Mouse (Mus musculus): ENCODE measurements at regions not wholly inside any gene's neighbourhood (a gene's known extent, or its start where the extent isn't known, plus 50 kb on each side); places are given as distances from the start of the nearest gene placed in this dataset.

GRCm38 (mm10) chr12:106822311-106822710, 666.1 kb upstream of the 3110018I06Rik start:
- H3K27ac ChIP-seq = no peak overlapping the region
- no peak for DNase-seq (ENCODE audit: low spot score)
- peaks cover 7% of the 10 kb centered on the region for H3K4me1 ChIP-seq (replicated peaks)
- H3K4me3 ChIP-seq = no peak overlapping the region
- no peaks in the 10 kb centered on the region for H3K9me3 ChIP-seq
- no peaks in the 10 kb centered on the region for H3K36me3 ChIP-seq
- no peaks in the 10 kb centered on the region for H3K27me3 ChIP-seq (ENCODE audit: insufficient read depth, poor library complexity, severe bottlenecking)
- 95% methylated on average over 4 of the region's 4 CpGs for WGBS

DNA sequence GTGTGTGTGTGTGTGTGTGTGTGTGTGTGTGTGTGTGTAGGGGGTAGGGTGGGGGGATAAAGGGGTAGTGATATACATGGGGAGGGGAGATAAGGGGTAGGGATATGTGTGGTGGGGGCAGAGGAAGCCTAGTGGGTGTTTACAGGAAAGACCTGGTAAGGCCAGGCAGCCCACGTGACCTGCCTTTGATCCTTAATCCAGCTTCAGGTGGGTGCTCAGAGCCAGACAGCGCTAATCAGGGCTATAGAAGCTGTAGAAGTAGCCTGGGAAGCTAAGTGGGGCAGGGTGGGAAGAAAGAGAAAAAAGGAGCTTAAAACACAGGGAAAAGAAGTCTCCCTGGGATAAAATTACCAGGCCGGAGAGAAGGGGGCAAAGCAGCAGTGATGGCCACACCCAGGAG, 659.9 kb upstream of the 3110018I06Rik start:
- Histone ChIP-seq H3K4me3 (no peak overlapping the region), H3K4me1 (replicated peaks) (peaks cover 29% of the 10 kb centered on the region), H3K27ac (no peak overlapping the region), H3K9me3 (no peaks in the 10 kb centered on the region), H3K27me3 (ENCODE audit: insufficient read depth, poor library complexity, severe bottlenecking) (peaks cover 12% of the 10 kb centered on the region; the same call in 1 of the 2 replicates), H3K36me3 (no peaks in the 10 kb centered on the region)
- no peak for DNase-seq (ENCODE audit: low spot score)
- 33% methylated on average over 3 of the region's 3 CpGs for WGBS

DNA sequence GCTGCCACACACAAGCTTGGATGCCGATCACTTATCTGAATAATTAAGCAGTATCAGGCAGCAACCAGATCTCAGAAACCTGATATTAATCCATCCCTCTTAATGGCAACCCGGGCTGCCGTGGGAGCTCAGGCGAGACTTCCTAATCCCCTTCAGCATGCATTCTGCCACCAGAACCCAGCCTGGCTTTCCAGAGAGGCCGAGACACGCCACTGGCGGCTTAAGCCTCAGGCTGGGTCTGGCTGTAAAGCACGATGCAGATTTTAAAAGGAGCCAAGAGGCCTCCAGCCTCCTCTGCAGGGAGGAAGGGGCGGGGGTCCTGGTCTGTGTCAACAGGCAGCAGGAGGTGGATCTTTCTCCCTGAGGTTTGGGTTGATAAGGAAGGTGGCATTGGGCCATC, 659.1 kb upstream of the 3110018I06Rik start:
- Histone ChIP-seq H3K9me3 (no peaks in the 10 kb centered on the region), H3K4me1 (replicated peaks) (peaks cover 29% of the 10 kb centered on the region), H3K27me3 (ENCODE audit: insufficient read depth, poor library complexity, severe bottlenecking) (peaks cover 12% of the 10 kb centered on the region; the same call in 1 of the 2 replicates), H3K4me3 (no peak overlapping the region), H3K36me3 (no peaks in the 10 kb centered on the region), H3K27ac (peak overlapping the region; percentile 64)
- WGBS = 19% methylated on average over 9 of the region's 9 CpGs
- no peak for DNase-seq (ENCODE audit: low spot score)

GRCm38 (mm10) chr12:106835241-106835640, 653.2 kb upstream of the 3110018I06Rik start:
- Histone ChIP-seq H3K27ac (no peak overlapping the region), H3K4me3 (no peak overlapping the region), H3K9me3 (no peaks in the 10 kb centered on the region), H3K27me3 (ENCODE audit: insufficient read depth, poor library complexity, severe bottlenecking) (no peaks in the 10 kb centered on the region), H3K4me1 (replicated peaks) (peaks cover 19% of the 10 kb centered on the region), H3K36me3 (no peaks in the 10 kb centered on the region)
- no peak for DNase-seq (ENCODE audit: low spot score)
- 64% methylated on average over 3 of the region's 3 CpGs for WGBS

DNA sequence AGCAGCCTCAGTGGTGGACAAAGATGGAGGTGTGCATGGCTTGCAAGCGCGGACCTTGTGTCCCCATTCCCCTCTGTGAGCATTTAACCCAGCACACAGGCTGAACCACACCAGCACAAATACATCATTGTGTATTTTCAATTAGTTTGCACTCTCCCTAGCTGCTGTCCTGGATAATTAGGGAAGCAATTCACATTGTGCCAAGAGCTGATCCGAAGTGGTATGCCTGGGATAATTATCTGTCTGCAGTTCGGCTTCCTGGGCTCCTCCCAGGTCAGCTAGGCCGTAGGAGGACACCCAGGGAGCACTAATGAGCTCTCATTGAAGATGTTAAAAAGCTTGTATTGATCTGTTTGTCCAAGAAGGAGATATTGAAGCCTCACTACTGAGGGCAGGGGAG, 648.8 kb upstream of the 3110018I06Rik start:
- H3K4me1 ChIP-seq (replicated peaks) = peaks cover 42% of the 10 kb centered on the region
- H3K9me3 ChIP-seq = no peaks in the 10 kb centered on the region
- peak overlapping the region; percentile 64; the same call in 1 of the 2 replicates for H3K27ac ChIP-seq
- 29% methylated on average over 5 of the region's 5 CpGs for WGBS
- DNase-seq (ENCODE audit: low spot score) = no peak
- no peaks in the 10 kb centered on the region for H3K36me3 ChIP-seq
- no peak overlapping the region for H3K4me3 ChIP-seq
- H3K27me3 ChIP-seq (ENCODE audit: insufficient read depth, poor library complexity, severe bottlenecking) = peaks cover 22% of the 10 kb centered on the region

DNA sequence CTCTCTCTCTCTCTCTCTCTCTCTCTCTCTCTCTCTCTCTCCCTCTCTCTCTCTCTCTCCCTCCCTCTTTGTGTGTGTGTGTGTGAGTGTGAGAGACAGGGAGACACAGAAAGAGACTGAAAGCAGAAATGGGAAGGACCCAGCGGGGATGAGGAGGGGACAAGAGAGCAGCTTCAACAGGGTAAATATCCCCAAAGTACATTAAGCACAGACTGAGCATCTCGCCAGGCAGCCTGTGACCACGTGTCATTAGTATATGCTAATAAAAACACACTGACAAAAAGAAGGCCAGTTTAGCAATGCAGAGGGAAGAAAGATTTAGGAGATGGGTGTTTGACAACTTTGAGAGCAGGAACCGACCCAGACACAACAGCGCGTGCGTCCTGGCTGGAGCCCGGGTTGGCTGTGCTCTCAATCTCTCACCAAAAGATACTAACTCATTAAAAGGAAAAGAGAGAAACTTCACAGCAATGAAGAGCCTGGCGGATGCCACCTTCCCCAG, 648.2 kb upstream of the 3110018I06Rik start:
- Histone ChIP-seq H3K9me3 (no peaks in the 10 kb centered on the region), H3K27me3 (ENCODE audit: insufficient read depth, poor library complexity, severe bottlenecking) (peaks cover 26% of the 10 kb centered on the region), H3K27ac (0 out of 2 replicates have a peak overlapping the region, but pooled peaks have one; percentile 64), H3K4me3 (no peak overlapping the region), H3K4me1 (replicated peaks) (peaks cover 41% of the 10 kb centered on the region), H3K36me3 (no peaks in the 10 kb centered on the region)
- 68% methylated on average over 9 of the region's 9 CpGs for WGBS
- DNase-seq (ENCODE audit: low spot score) = no peak

GRCm38 (mm10) chr12:106841996-106842395, 646.4 kb upstream of the 3110018I06Rik start:
- no peaks in the 10 kb centered on the region for H3K36me3 ChIP-seq
- no peak for DNase-seq (ENCODE audit: low spot score)
- peaks cover 38% of the 10 kb centered on the region for H3K4me1 ChIP-seq (replicated peaks)
- 78% methylated on average over 8 of the region's 8 CpGs for WGBS
- H3K9me3 ChIP-seq = no peaks in the 10 kb centered on the region
- H3K27ac ChIP-seq = 0 out of 2 replicates have a peak overlapping the region, but pooled peaks have one; percentile 59
- H3K27me3 ChIP-seq (ENCODE audit: insufficient read depth, poor library complexity, severe bottlenecking) = peaks cover 26% of the 10 kb centered on the region
- no peak overlapping the region for H3K4me3 ChIP-seq

DNA sequence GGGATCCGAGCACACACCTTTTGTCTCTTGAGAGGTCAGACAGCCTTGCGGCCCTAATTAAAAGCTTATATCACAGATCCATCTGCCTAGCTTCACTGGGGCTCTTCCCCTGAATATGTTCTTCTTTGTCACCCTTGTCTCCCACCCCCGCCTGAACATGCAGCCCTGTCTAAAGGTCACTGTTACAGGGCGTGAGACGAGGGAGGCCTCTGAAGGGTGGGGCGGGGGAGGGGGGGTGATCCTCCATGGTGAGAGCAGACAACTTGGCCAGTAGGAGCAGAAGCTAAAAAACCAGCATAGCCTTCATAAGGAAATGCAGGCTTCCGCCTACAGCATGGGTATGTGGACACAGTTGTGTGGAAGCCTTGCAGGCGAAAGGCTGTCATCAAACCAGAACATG, 646.0 kb upstream of the 3110018I06Rik start:
- Histone ChIP-seq H3K36me3 (no peaks in the 10 kb centered on the region), H3K4me3 (no peak overlapping the region), H3K27me3 (ENCODE audit: insufficient read depth, poor library complexity, severe bottlenecking) (peaks cover 26% of the 10 kb centered on the region), H3K27ac (peak overlapping the region; percentile 59), H3K9me3 (no peaks in the 10 kb centered on the region), H3K4me1 (replicated peaks) (peaks cover 38% of the 10 kb centered on the region)
- WGBS = 52% methylated on average over 8 of the region's 8 CpGs
- DNase-seq (ENCODE audit: low spot score) = no peak

- no peak for DNase-seq (ENCODE audit: low spot score)
- H3K36me3 ChIP-seq = no peaks in the 10 kb centered on the region
- no peaks in the 10 kb centered on the region for H3K9me3 ChIP-seq
- no peak overlapping the region for H3K4me3 ChIP-seq
- WGBS = 80% methylated on average over 4 of the region's 4 CpGs
- peaks cover 20% of the 10 kb centered on the region for H3K27me3 ChIP-seq (ENCODE audit: insufficient read depth, poor library complexity, severe bottlenecking)
- no peak overlapping the region for H3K27ac ChIP-seq
- H3K4me1 ChIP-seq (replicated peaks) = peaks cover 21% of the 10 kb centered on the region
These were observed 636.8 kb upstream of the 3110018I06Rik start for GRCm38 (mm10) chr12:106851666-106852065.

DNA sequence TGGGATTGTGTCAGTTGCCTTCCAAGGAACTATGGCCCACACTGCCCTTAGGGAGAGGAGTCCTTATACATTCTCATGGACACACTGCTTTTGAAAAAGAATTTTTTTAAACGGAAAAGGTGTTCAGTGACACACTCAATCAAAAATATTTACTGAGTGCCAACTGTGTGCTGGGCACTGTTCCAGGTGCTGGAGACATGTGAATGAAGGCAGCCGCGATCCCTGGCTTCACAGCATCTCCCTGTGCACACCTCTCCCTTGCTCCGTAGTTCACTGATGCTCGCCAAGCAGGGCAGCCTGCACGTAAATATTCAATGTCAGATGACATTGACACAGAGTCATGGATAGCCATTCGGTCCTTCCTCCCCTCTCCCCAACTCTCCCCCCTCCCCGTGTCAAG, 635.7 kb upstream of the 3110018I06Rik start:
- H3K36me3 ChIP-seq = no peaks in the 10 kb centered on the region
- H3K4me3 ChIP-seq = no peak overlapping the region
- 85% methylated on average over 8 of the region's 8 CpGs for WGBS
- H3K4me1 ChIP-seq (replicated peaks) = peaks cover 21% of the 10 kb centered on the region
- no peak overlapping the region for H3K27ac ChIP-seq
- H3K27me3 ChIP-seq (ENCODE audit: insufficient read depth, poor library complexity, severe bottlenecking) = peaks cover 29% of the 10 kb centered on the region
- no peak for DNase-seq (ENCODE audit: low spot score)
- no peaks in the 10 kb centered on the region for H3K9me3 ChIP-seq

DNA sequence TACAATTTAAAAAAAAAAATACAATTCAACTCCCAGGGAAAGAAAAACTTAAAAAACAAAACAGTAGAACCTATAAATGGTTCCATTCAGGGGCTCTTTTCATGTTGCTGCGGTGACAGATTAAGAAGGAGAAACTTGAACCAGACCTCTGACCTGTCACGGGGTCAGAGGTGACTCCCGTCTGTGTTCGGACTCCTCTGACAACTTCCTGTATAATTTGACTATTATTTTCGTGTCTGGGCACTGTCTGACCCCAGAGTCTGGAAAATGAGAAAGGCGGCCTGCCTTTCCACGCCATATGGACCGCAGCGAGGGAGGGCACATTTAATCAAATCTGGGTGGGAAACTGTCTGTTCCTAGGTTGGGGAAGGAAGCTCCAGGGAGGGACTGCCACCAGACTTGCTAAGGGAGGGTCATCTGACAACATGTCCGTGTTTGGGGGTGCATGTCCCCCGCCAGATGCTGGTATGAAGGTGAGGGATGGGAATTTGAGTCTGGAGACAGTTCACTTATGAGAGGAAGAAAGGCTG, 634.7 kb upstream of the 3110018I06Rik start:
- WGBS = 24% methylated on average over 11 of the region's 11 CpGs
- H3K4me1 ChIP-seq (replicated peaks) = peaks cover 21% of the 10 kb centered on the region
- peak; percentile 70 for DNase-seq (ENCODE audit: low spot score)

DNA sequence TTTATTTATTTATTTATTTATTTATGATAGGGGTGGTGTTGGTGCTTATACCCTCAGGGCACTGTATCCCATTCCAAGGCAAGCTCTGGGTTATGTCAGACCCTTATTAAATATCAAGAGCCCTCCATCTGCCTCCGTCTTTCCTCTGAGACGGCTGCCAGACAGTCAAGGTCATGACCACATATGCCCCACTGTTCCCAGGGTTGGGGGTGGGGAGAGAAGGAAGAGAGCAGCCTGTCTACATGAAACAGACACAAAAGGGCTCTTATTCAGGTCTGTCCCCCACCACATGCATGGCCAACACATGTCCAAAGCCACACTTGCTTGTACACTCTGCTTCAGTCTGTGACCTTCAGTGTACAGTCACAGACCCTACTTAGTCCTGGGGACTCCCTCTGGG, 632.9 kb upstream of the 3110018I06Rik start:
- no peaks in the 10 kb centered on the region for H3K36me3 ChIP-seq

More for the DNA sequence above, 634.7 kb upstream of the 3110018I06Rik start:
- Histone ChIP-seq H3K27me3 (ENCODE audit: insufficient read depth, poor library complexity, severe bottlenecking) (peaks cover 29% of the 10 kb centered on the region), H3K36me3 (no peaks in the 10 kb centered on the region), H3K9me3 (no peaks in the 10 kb centered on the region), H3K27ac (no peak overlapping the region), H3K4me3 (no peak overlapping the region)

DNA sequence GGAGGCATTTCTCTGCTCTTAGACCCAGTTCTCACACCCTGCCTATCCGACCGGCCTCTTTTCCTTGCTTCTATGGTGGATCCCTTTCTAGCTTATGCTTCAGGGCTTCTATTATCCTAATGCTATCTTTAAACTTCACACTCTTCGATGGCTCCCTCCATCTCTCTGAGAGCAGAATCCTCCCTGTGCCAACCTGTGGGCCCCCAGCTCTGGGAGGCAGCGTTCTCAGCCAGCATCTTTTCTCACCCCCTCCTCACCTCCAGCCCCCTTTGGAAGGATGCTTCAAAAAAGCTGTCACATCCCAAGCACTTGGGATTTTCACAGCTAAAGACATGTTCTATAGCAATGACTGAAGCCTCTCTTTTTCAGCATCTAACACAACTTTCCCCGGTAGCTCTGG, 626.8 kb upstream of the 3110018I06Rik start:
- Histone ChIP-seq H3K36me3 (no peaks in the 10 kb centered on the region), H3K27me3 (ENCODE audit: insufficient read depth, poor library complexity, severe bottlenecking) (peaks cover 13% of the 10 kb centered on the region; the same call in 1 of the 2 replicates), H3K4me1 (replicated peaks) (no peaks in the 10 kb centered on the region), H3K4me3 (no peak overlapping the region), H3K9me3 (no peaks in the 10 kb centered on the region), H3K27ac (no peak overlapping the region)
- DNase-seq (ENCODE audit: low spot score) = no peak
- WGBS = 88% methylated on average over 5 of the region's 5 CpGs

More for the DNA sequence above, 632.9 kb upstream of the 3110018I06Rik start:
- H3K27me3 ChIP-seq (ENCODE audit: insufficient read depth, poor library complexity, severe bottlenecking) = peaks cover 29% of the 10 kb centered on the region
- H3K4me1 ChIP-seq (replicated peaks) = peaks cover 21% of the 10 kb centered on the region
- no peaks in the 10 kb centered on the region for H3K9me3 ChIP-seq
- peak; percentile 55 for DNase-seq (ENCODE audit: low spot score)
- H3K27ac ChIP-seq = 0 out of 2 replicates have a peak overlapping the region, but pooled peaks have one; percentile 29
- no peak overlapping the region for H3K4me3 ChIP-seq
- WGBS = 44% methylated on average over 2 of the region's 2 CpGs

Measured in hindbrain, embryonic 10.5 days (tissue).